Mouse (Mus musculus) E14TG2a.4 (cell line): Measurements from ENCODE around the gene U90926.

Experiments used
- H3K27me3 ChIP-seq: 2 replicates; pipeline ENCODE4 v1.6.1; 2014; ENCODE audit warnings: low read length, control low read depth; ENCODE audit not compliant: insufficient read depth
- H3K36me3 ChIP-seq: 2 replicates; pipeline ENCODE4 v1.6.1; 2014; ENCODE audit warnings: low read length, control low read depth; ENCODE audit not compliant: insufficient read depth
- H3K4me1 ChIP-seq: replicated peaks from 2 replicates; pipeline ENCODE4 v1.6.1; 2014; ENCODE audit warnings: low read depth, low read length, control low read depth
- H3K4me3 ChIP-seq: replicated peaks from 2 replicates; pipeline ENCODE4 v1.5.1; 2014; ENCODE audit warnings: mild to moderate bottlenecking, low read length
- H3K9me3 ChIP-seq: 2 replicates; pipeline ENCODE4 v1.6.1; 2014; ENCODE audit warnings: low read length, control low read depth
- CTCF ChIP-seq: conservative IDR thresholded peaks from 2 replicates; pipeline ENCODE4 v1.5.1; 2014; ENCODE audit warnings: low read length
- NANOG ChIP-seq: IDR thresholded peaks from 2 replicates; pipeline ENCODE4 v1.6.1; 2014; ENCODE audit warnings: borderline replicate concordance, low read length, mixed read lengths
- POU5F1 ChIP-seq: IDR thresholded peaks from 2 replicates; pipeline ENCODE4 v1.6.1; 2014; ENCODE audit warnings: low read length, borderline replicate concordance

The U90926 gene

DNA sequence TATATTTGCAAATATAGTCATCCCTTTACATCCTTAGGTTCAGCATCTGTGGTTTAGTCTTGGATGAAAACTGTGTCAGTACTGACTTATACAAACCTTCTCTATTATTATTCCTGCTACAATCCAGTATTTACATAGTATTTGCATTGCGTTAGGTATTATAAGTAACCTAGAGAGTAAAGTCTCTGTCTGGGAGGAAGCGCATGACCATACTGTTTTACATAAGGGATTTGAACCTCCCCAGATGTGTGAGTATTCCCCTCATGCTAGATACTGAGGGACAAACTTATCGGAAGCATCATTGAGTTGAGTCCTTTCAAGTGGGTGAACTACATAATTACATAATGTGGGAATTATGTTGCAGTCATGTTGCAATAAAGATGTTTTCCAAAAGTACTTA, 14.3 kb upstream of the U90926 start:
- TF ChIP-seq CTCF = no peak
- no peak for TF ChIP-seq POU5F1
- TF ChIP-seq NANOG = no peak
- Histone ChIP-seq H3K4me1 (peaks cover 21% of the 10 kb centered on the region), H3K27me3 (no peaks in the 10 kb centered on the region), H3K9me3 (no peaks in the 10 kb centered on the region), H3K36me3 (no peaks in the 10 kb centered on the region), H3K4me3 (no peak overlapping the region)

DNA sequence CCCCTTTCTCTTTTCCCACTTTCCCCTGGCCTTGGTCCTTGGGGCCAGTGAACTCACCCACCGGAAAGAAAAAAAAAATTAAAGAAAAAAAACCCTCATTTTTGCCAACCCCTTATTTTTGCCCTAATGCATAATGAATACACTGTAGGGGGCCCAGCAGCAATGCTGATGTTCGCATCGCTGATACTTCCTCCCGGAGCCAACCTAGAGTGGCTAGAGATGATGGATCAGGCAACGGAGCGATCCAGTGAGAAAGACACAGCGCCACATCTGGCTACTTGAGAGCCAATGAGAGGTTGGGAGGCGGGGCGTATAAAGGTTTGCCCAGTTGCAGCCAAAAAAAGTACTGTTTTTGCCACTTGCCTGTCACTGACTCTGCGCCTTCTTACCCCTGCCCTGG, 13.6 kb upstream of the U90926 start:
- no peaks in the 10 kb centered on the region for H3K27me3 ChIP-seq
- TF ChIP-seq NANOG = no peak
- TF ChIP-seq CTCF = no peak
- no peak for TF ChIP-seq POU5F1
- peak overlapping the region; percentile 46 for H3K4me3 ChIP-seq
- H3K36me3 ChIP-seq = no peaks in the 10 kb centered on the region
- no peaks in the 10 kb centered on the region for H3K9me3 ChIP-seq
- peaks cover 21% of the 10 kb centered on the region for H3K4me1 ChIP-seq

GRCm38 (mm10) chr5:92227782-92228181, 12.6 kb upstream of the U90926 start:
- TF ChIP-seq NANOG (no peak), POU5F1 (no peak), CTCF (no peak)
- Histone ChIP-seq H3K27me3 (no peaks in the 10 kb centered on the region), H3K4me3 (no peak overlapping the region; the same call in 1 of the 2 replicates), H3K36me3 (no peaks in the 10 kb centered on the region), H3K4me1 (peaks cover 21% of the 10 kb centered on the region), H3K9me3 (no peaks in the 10 kb centered on the region)

DNA sequence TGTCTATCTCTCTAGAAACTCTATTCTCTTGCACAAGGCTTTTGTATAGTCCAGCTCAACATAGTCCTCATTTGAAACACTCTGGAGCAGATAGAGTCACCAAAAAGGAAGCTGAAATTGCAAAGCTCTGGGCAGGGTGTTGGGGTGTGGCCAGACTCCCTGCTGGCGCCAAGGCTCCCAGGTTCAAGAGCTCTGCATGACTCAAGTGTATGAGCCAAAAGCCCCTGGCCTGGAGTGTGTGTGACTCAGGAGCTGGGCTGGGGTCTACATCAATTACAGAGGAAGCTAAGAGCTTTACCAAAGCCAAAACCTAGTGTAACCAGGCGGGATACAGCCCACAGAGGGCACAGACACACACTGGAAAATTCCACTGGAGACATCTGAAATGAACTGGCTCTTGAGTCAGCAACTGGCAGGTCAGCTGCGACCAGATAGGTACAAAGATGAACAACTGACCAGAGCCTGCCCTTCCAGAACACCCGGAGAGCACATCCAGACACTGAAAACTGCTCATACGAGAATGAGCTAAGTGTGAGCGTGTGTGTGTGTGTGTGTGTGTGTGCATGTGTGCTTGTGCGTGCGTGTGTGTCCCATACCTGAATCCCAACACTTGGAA, 5.2 kb upstream of the U90926 start:
- no peaks in the 10 kb centered on the region for H3K9me3 ChIP-seq

GRCm38 (mm10) chr5:92219826-92220225, 4.6 kb upstream of the U90926 start:
- no peaks in the 10 kb centered on the region for H3K36me3 ChIP-seq
- H3K9me3 ChIP-seq = no peaks in the 10 kb centered on the region
- H3K4me1 ChIP-seq = peaks cover 27% of the 10 kb centered on the region
- no peak for TF ChIP-seq CTCF
- no peak for TF ChIP-seq NANOG
- no peak for TF ChIP-seq POU5F1
- no peak overlapping the region for H3K4me3 ChIP-seq
- no peaks in the 10 kb centered on the region for H3K27me3 ChIP-seq

More for the DNA sequence above, 5.2 kb upstream of the U90926 start:
- no peak overlapping the region for H3K4me3 ChIP-seq
- no peaks in the 10 kb centered on the region for H3K27me3 ChIP-seq
- H3K36me3 ChIP-seq = no peaks in the 10 kb centered on the region
- H3K4me1 ChIP-seq = peaks cover 27% of the 10 kb centered on the region
- no peak for TF ChIP-seq POU5F1
- no peak for TF ChIP-seq CTCF
- TF ChIP-seq NANOG = no peak

DNA sequence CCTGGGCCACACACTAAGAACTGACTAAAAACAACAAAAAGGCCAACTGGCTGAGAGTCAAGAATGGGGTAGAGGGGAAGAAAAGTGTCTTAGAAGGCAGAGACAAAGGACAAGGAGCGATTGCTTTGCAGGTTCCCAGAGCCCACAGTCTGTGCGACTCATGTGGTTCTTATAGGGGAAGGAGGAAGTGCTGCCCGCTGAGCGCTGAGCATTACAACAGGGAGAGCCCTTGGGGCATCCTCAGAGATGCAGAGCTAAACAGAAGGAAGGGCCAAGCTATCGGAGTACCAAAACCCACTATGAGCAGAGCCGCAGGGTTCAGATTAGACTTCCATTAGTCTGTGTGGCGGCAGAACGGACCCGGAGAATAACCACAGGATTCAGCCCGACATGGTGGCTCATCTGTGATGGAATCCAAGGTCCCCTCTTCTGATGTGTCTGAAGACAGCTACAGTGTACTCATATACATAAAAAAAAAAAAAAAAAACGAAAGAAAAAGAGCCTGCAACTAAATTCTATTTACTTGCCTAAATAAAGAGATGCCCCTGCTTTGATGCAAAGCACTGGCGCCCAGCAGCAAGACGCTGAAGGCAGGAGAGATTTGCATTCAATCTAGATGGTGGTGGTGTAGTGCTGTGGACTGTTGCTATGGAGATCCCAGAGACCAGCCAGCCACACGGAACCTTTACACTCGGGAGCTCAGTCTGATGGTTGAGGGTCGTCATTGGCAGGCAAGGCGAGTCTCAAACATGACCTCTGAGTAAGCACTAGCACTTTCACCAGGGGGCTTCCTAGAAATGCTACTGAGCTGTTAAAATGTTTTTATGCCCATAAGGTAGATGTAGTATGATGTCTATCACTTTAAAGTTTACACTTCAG, 3.9 kb upstream of the U90926 start:
- H3K4me1 ChIP-seq = peaks cover 27% of the 10 kb centered on the region
- no peaks in the 10 kb centered on the region for H3K9me3 ChIP-seq
- H3K4me3 ChIP-seq = no peak overlapping the region
- no peaks in the 10 kb centered on the region for H3K36me3 ChIP-seq
- no peaks in the 10 kb centered on the region for H3K27me3 ChIP-seq
- TF ChIP-seq NANOG = 0 out of 2 replicates have a peak, but pooled peaks have one; percentile 24
- TF ChIP-seq CTCF = no peak

DNA sequence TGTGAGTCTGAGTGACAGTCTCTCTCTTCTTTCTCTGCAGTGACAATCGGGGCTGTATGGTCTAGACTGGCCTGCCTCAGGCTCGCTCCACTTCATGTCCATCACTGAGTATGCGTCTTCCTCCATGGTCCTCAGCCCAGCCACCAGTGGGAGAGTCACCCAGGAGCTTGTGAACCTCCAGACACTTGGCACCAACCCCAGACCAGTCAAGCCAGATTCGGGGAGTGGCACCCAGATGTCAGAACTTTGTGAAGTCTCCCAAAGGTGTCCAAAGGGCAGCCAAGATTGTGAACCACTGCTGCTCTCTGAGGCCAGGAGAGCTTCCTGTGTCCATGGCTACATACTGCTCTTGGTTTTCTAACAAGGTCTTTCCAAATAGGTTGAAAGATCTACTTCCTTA, 3.0 kb downstream of the U90926 start:
- H3K36me3 ChIP-seq = no peaks in the 10 kb centered on the region
- TF ChIP-seq NANOG (no peak), CTCF (no peak), POU5F1 (no peak)
- H3K4me3 ChIP-seq = no peak overlapping the region
- peaks cover 2% of the 10 kb centered on the region; the same call in 1 of the 2 replicates for H3K4me1 ChIP-seq
- no peaks in the 10 kb centered on the region for H3K9me3 ChIP-seq
- no peaks in the 10 kb centered on the region for H3K27me3 ChIP-seq

DNA sequence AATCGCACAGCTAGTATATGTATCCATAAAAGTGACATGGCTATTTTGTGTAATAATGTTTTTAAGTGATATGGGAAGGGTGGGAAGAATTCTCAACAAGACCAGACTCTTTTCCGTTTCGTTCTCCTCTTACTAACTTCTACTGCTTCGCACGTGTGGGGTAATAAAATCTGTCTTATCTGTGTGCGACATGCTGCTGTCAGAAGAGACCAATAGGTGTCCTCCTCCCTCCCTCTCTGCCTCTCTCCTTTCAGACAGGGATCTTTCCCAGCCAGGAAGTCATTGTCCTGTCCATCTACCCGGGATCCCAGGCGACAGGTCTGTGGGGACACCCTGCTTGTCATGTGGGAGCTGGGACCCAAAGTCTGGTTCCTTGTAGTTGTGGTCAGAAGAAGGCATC, 5.0 kb downstream of the U90926 start:
- H3K4me3 ChIP-seq = no peak overlapping the region
- H3K27me3 ChIP-seq = no peaks in the 10 kb centered on the region
- H3K36me3 ChIP-seq = no peaks in the 10 kb centered on the region
- no peak for TF ChIP-seq POU5F1
- no peaks in the 10 kb centered on the region for H3K9me3 ChIP-seq
- H3K4me1 ChIP-seq = no peaks in the 10 kb centered on the region

GRCm38 (mm10) chr5:92206121-92206520, 9.1 kb downstream of the U90926 start:
- Histone ChIP-seq H3K4me1 (no peaks in the 10 kb centered on the region), H3K36me3 (peaks cover 35% of the 10 kb centered on the region), H3K27me3 (no peaks in the 10 kb centered on the region), H3K9me3 (no peaks in the 10 kb centered on the region), H3K4me3 (no peak overlapping the region)
- TF ChIP-seq CTCF (no peak), NANOG (no peak), POU5F1 (no peak)
